Mouse (Mus musculus) liver, embryonic 14.5 days (tissue): ENCODE data around the gene Lmbr1. TPM values are rescaled to one million over a fixed set of nuclear protein-coding genes. Genes with fewer than 3 reads are reported as not detected.
A peak's percentile ranks its signal among the peaks of the same experiment; 100 is the strongest.

ENCODE experiments used
- ATAC-seq: fragments of 200-750 bp; cut with Nextera tagmentation; 2 replicates; pipeline ENCODE4 v1.8.0; 2017; ENCODE audit warnings: moderate number of reproducible peaks, mild to moderate bottlenecking, moderate library complexity; ENCODE audit not compliant: insufficient read depth
- DNase-seq, 3 experiments: peaks; one replicate each; pipeline ENCODE4 v3.0.0-alpha.2; 2012 to 2013; ENCODE audit warnings: low read depth in 3 of 3, low spot score in 3 of 3
- H3K27ac ChIP-seq: fragments of 300-500 bp; sonication (generic); 2 replicates; pipeline ENCODE4 v1.5.1; 2014; ENCODE audit warnings: moderate library complexity, mild to moderate bottlenecking, control low read depth, inconsistent platforms
- H3K27me3 ChIP-seq: fragments of 300-500 bp; sonication (generic); 2 replicates; pipeline ENCODE4 v1.6.1; 2014; ENCODE audit warnings: mild to moderate bottlenecking, low read length, moderate library complexity; ENCODE audit not compliant: control insufficient read depth, insufficient read depth
- H3K36me3 ChIP-seq: fragments of 300-500 bp; sonication (generic); replicated peaks from 2 replicates; pipeline ENCODE4 v1.6.1; 2014; ENCODE audit warnings: low read depth; ENCODE audit not compliant: control insufficient read depth, insufficient read depth
- H3K4me1 ChIP-seq, 2 experiments: fragments of 200-500 bp in 1 of 2; fragments of 300-500 bp in 1 of 2; sonication (generic) in 1 of 2; replicated peaks; 2 replicates each; pipeline ENCODE4 v1.6.1; 2012 to 2014; ENCODE audit warnings: antibody characterized with exemption in 1 of 2, inconsistent platforms in 1 of 2, low read length in 1 of 2; ENCODE audit not compliant: control insufficient read depth in 2 of 2, insufficient read depth in 2 of 2
- H3K4me2 ChIP-seq: fragments of 300-500 bp; sonication (generic); 2 replicates; pipeline ENCODE4 v1.6.1; 2014; ENCODE audit warnings: low read depth, mild to moderate bottlenecking, control low read depth, moderate library complexity
- H3K4me3 ChIP-seq, 2 experiments: fragments of 200-500 bp in 1 of 2; fragments of 300-500 bp in 1 of 2; sonication (generic) in 1 of 2; 2 replicates each; pipeline ENCODE4 v1.5.1; 2012 to 2014; ENCODE audit warnings: low read depth in 2 of 2, low read length in 2 of 2, mild to moderate bottlenecking in 2 of 2, control low read depth in 1 of 2, inconsistent platforms in 1 of 2, moderate library complexity in 1 of 2; ENCODE audit not compliant: insufficient read depth in 1 of 2
- H3K9ac ChIP-seq: fragments of 300-500 bp; sonication (generic); replicated peaks from 2 replicates; pipeline ENCODE4 v1.6.1; 2014; ENCODE audit warnings: mild to moderate bottlenecking, control low read depth, moderate library complexity
- H3K9me3 ChIP-seq: fragments of 300-500 bp; sonication (generic); 2 replicates; pipeline ENCODE4 v1.6.1; 2016; ENCODE audit warnings: low read length, mixed read lengths; ENCODE audit not compliant: control insufficient read depth
- CTCF ChIP-seq: IDR thresholded peaks from 2 replicates; pipeline ENCODE4 v1.5.1; 2016; ENCODE audit warnings: antibody characterized with exemption, low read depth, control low read depth
- EP300 ChIP-seq: IDR thresholded peaks from 2 replicates; pipeline ENCODE4 v1.6.1; 2016; ENCODE audit warnings: antibody characterized with exemption, low read depth
- WGBS: fragments of 180-500 bp; shearing (Covaris S2); extraction: QIAGEN DNeasy Blood & Tissue Kit; methylation state at CpG from one replicate; pipeline ENCODE4 v1.1.7; 2014; ENCODE audit not compliant: insufficient replicate concordance; 5-methylcytosine and 5-hydroxymethylcytosine counted together
- polyA plus RNA-seq, 2 experiments: library from polyadenylated mRNA; depleted of rRNA in 1 of 2; stranded (reverse) in 1 of 2; unstranded in 1 of 2; fragments of >200 nt; fragmentation: Nextera tagmentation in 1 of 2; extraction: Ambion mirVana in 1 of 2; gene quantifications; 2 replicates each; pipeline versions ENCODE4 v1.2.1 to v1.2.3; 2012 to 2014

The Lmbr1 gene
- polyA plus RNA-seq, 2 experiments, result 1.2 to 2.5 TPM

DNA sequence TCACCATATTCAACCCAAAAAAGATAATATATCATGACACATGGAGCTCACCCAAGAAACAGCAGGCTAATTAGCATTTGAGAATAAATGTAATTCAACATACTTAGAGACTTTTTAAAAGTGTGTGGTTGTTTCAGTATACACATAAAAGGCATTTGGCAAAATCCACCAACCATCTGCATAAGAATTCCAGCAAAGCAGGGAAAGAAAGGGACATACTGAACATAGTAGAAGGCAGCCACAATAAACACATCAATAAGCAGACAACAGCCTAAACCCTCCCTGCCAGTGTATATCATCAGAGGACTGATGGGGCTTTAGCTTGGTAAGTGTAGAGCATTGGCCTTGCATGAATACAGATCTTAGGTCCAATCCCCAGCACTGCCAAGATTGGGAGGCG, 133.4 kb downstream of the Lmbr1 start:
- ATAC-seq (no peak), DNase-seq (no peak)
- Histone ChIP-seq H3K4me3 (no peak overlapping the region), H3K27me3 (no peaks in the 10 kb centered on the region), H3K9ac (no peak overlapping the region), H3K4me2 (no peak overlapping the region), H3K36me3 (no peaks in the 10 kb centered on the region), H3K27ac (no peak overlapping the region), H3K9me3 (no peaks in the 10 kb centered on the region), H3K4me1 (0 out of 4 replicates have a peak, but pooled peaks cover 0 to 2% of the 10 kb centered on the region in 2 experiments)
- no CpG with 5 or more reads among the region's 1 CpGs for WGBS
- TF ChIP-seq CTCF (no peak), EP300 (no peak)

- no peaks in the 10 kb centered on the region for H3K36me3 ChIP-seq
- ATAC-seq (no peak), DNase-seq (no peak)
- H3K9ac ChIP-seq, result no peak overlapping the region
- no peak overlapping the region for H3K4me2 ChIP-seq
- no peaks in the 10 kb centered on the region for H3K9me3 ChIP-seq
- no peak overlapping the region for H3K4me3 ChIP-seq
- H3K27ac ChIP-seq, result no peak overlapping the region
- H3K27me3 ChIP-seq, result no peaks in the 10 kb centered on the region
- H3K4me1 ChIP-seq, result no peaks in the 10 kb centered on the region
- no peak for TF ChIP-seq CTCF
- TF ChIP-seq EP300, result no peak
These were observed 139.8 kb downstream of the Lmbr1 start for GRCm38 (mm10) chr5:29238379-29238778.

- Histone ChIP-seq H3K27me3 (no peaks in the 10 kb centered on the region), H3K9ac (no peak overlapping the region), H3K4me3 (no peak overlapping the region), H3K27ac (no peak overlapping the region), H3K9me3 (no peaks in the 10 kb centered on the region), H3K4me1 (no peaks in the 10 kb centered on the region), H3K36me3 (no peaks in the 10 kb centered on the region), H3K4me2 (no peak overlapping the region)
- ATAC-seq, result no peak
- DNase-seq, result no peak
- TF ChIP-seq EP300 (no peak), CTCF (no peak)
- 36% methylated on average over 2 of the region's 2 CpGs for WGBS
These were observed 147.7 kb downstream of the Lmbr1 start for GRCm38 (mm10) chr5:29230481-29230880.

DNA sequence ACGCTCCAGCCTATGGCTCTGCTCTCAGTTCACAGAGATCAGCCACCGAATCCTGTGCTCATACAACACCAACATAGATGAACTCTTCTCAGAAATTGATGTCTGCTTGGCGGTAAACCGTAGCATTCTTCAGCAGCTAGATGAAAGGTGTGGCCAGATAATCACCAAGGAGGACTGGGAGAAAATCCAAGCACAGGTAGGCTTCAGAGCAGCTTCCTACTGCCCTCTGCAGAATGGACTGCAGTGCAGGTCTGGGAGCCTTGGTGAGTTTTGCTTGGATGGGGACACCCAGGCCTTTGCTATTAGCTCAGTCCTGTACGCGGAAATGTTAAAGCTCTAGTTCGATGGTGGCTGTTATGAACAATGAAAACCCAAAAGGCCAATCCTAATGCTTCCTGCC, 154.1 kb downstream of the Lmbr1 start:
- no peaks in the 10 kb centered on the region for H3K36me3 ChIP-seq
- no peak overlapping the region for H3K4me3 ChIP-seq
- H3K9ac ChIP-seq, result no peak overlapping the region
- WGBS, result 77% methylated on average over 7 of the region's 7 CpGs
- H3K4me1 ChIP-seq, result no peaks in the 10 kb centered on the region
- H3K9me3 ChIP-seq, result no peaks in the 10 kb centered on the region
- no peak overlapping the region for H3K4me2 ChIP-seq
- no peak overlapping the region for H3K27ac ChIP-seq
- TF ChIP-seq EP300 (no peak), CTCF (no peak)
- ATAC-seq (no peak), DNase-seq (no peak)
- H3K27me3 ChIP-seq, result no peaks in the 10 kb centered on the region

DNA sequence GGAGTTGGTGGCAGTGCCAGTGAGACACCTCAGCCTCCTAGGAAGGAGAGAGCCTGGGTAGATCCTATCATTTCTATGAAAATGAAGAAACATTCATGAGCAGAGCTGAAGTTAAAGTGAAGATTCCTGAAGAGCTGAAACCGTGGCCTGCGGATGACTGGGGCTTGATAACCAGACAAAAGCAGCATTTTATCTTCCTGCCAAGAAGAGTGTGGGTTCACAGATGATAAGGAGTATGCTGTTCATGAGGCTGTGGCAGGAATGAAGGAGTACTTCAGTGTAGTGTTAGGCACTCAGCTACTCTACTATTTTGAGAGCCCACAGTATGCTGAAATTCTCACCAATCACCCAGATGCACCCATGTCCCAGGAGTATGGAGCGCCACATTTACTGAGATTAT, 160.2 kb downstream of the Lmbr1 start:
- TF ChIP-seq CTCF (no peak), EP300 (peak; percentile 82)
- WGBS, result 26% methylated on average over 3 of the region's 3 CpGs

More for the DNA sequence above, 160.2 kb downstream of the Lmbr1 start:
- ATAC-seq (peak; percentile 92), DNase-seq (peak; percentile 40 to 56 (median 52))
- peak overlapping the region; percentile 26; the same call in 1 of the 2 replicates for H3K4me2 ChIP-seq
- peaks cover 4 to 14% of the 10 kb centered on the region in 2 experiments; a peak in 3 of 4 replicates for H3K4me1 ChIP-seq
- H3K9ac ChIP-seq, result no peak overlapping the region
- H3K4me3 ChIP-seq, result no peak overlapping the region
- no peaks in the 10 kb centered on the region for H3K27me3 ChIP-seq
- peak overlapping the region; percentile 22; the same call in 1 of the 2 replicates for H3K27ac ChIP-seq
- no peaks in the 10 kb centered on the region for H3K36me3 ChIP-seq
- H3K9me3 ChIP-seq, result no peaks in the 10 kb centered on the region
